ENCODE assay signal across 14 mouse cellular contexts in the genomic region with DNA sequence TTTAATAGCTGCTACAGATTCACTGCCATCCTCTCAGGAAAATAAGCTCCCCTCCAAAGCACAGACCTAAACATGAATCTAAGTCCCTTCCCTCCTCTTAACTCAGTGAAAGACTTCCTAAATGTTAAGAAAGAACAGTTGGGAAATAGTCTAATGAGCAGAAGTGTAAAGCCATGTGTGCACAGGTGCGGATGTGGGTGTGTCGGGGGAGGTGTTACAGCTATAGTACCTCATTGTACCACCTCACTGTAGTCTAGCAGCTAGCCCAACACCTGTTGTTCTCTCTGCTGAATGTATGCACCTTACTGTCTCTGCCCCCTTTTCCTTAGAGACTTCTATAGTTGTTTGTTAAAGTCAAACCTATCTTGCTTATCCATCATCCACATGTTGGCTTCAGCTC. TPM values are rescaled to one million over a fixed set of nuclear protein-coding genes. Genes with fewer than 3 reads are reported as not detected.
"Had no signal": no experiment of that assay in that cellular context is flagged by ENCODE, and none has a peak within 500 bp of the region (broad histone marks: within the 10 kb centered on the region; RNA-seq: fewer than 3 reads in every experiment).

No protein-coding gene starts in this region.

- H3K4me3 ChIP-seq: left cerebral cortex, adult 2 months; liver, embryonic 13.5 days; midbrain, embryonic 13.5 days had no signal

- H3K9ac ChIP-seq: liver, embryonic 13.5 days; midbrain, embryonic 13.5 days had no signal

- H3K4me2 ChIP-seq: liver, embryonic 13.5 days; midbrain, embryonic 13.5 days had no signal

- H3K36me3 ChIP-seq: liver, embryonic 13.5 days; midbrain, embryonic 13.5 days had no signal

- H3K9me3 ChIP-seq: liver, embryonic 13.5 days had no signal

- H3K4me1 ChIP-seq: liver, embryonic 13.5 days; midbrain, embryonic 13.5 days had no signal

- H3K27me3 ChIP-seq: liver, embryonic 13.5 days; midbrain, embryonic 13.5 days had no signal

- ATAC-seq: inflammation-experienced regulatory T-cells, adult 6 months; midbrain, embryonic 13.5 days had no signal

- DNase-seq: kidney, adult 18-20 months; kidney, adult 9 months; kidney, postnatal 14 days; kidney, postnatal 4 days; liver, embryonic 13.5 days; lung, adult 2 months; lung, postnatal 14 days; lung, postnatal 4 days; right cerebral cortex, postnatal 14 days; thymus, postnatal 25 days had no signal

- H3K27ac ChIP-seq: left cerebral cortex, adult 2 months; liver, embryonic 13.5 days; midbrain, embryonic 13.5 days had no signal

RNA-seq across cellular contexts. Expression of a gene that starts 26.3 kb away (rescaled TPM):
- total RNA-seq: liver, adult 2 months had no signal
- polyA plus RNA-seq: inflammation-experienced regulatory T-cells, adult 6 months; liver, adult 2 months had no signal
